Mouse (Mus musculus): Measurements from ENCODE around the gene Gm28044.
"Not testable (repeated sequence)": the region's sequence is repeated elsewhere in the genome, so short reads cannot be mapped to it uniquely, and the experiment has no call there.

The Gm28044 gene

GRCm38 (mm10) chr13:67360131-67360744, at the start of gene Gm28044, which contains the start of gene Zfp953:
Gene Gm28044, minus strand, starts transcription at chr13:67360536.
Gene Zfp953, minus strand, starts transcription at chr13:67360605.
- DNase-seq (ENCODE audit: low spot score): peak; percentile 82

- peak; percentile 48 for DNase-seq (ENCODE audit: low spot score)
Observed at GRCm38 (mm10) chr13:67399183-67399903, 39.0 kb upstream of the Gm28044 start, which contains the start of gene Zfp429. Gene Zfp429, minus strand, starts transcription at chr13:67399819.

GRCm38 (mm10) chr13:67376255-67376654, 15.9 kb upstream of the Gm28044 start:
- DNase-seq (ENCODE audit: low spot score): not testable (repeated sequence)

- DNase-seq (ENCODE audit: low spot score): peak; percentile 55
Observed at GRCm38 (mm10) chr13:67375050-67375911, 14.9 kb upstream of the Gm28044 start, which contains the start of the genes Gm28041 and Zfp456. Gene Gm28041, minus strand, starts transcription at chr13:67375733. Gene Zfp456, minus strand, starts transcription at chr13:67375810.

- DNase-seq (ENCODE audit: low spot score): no peak
Observed at GRCm38 (mm10) chr13:67351854-67352253, 8.5 kb downstream of the Gm28044 start.

- no peak for DNase-seq (ENCODE audit: low spot score)
Observed at GRCm38 (mm10) chr13:67343422-67343821, 16.9 kb downstream of the Gm28044 start.

GRCm38 (mm10) chr13:67332877-67333276, 27.5 kb downstream of the Gm28044 start:
- DNase-seq (ENCODE audit: low spot score): no peak

GRCm38 (mm10) chr13:67332019-67332724, 28.2 kb downstream of the Gm28044 start, which contains the start of gene Zfp595:
Gene Zfp595, minus strand, starts transcription at chr13:67332570.
- peak; percentile 78 for DNase-seq (ENCODE audit: low spot score)

- DNase-seq (ENCODE audit: low spot score): no peak
Observed at GRCm38 (mm10) chr13:67306718-67307117, 53.6 kb downstream of the Gm28044 start.

- DNase-seq (ENCODE audit: low spot score): peak; percentile 82
Observed at GRCm38 (mm10) chr13:67305822-67306672, 54.3 kb downstream of the Gm28044 start, which contains the start of gene Zfp457. Gene Zfp457, minus strand, starts transcription at chr13:67306485.

- DNase-seq (ENCODE audit: low spot score): no peak
Observed at GRCm38 (mm10) chr13:67278314-67278713, 82.0 kb downstream of the Gm28044 start, which contains the start of gene Zfp458. Gene Zfp458, minus strand, starts transcription at chr13:67278466.

- not testable (repeated sequence) for DNase-seq (ENCODE audit: low spot score)
Observed at GRCm38 (mm10) chr13:67269383-67270065, 90.8 kb downstream of the Gm28044 start.

- DNase-seq (ENCODE audit: low spot score): peak; percentile 59
Observed at GRCm38 (mm10) chr13:67268568-67269369, 91.6 kb downstream of the Gm28044 start.
